Mouse (Mus musculus) CD8-positive naive resting alpha-beta T cell, adult 57 days (primary cell): ENCODE measurements around the gene Ints1. TPM values are rescaled to one million over a fixed set of nuclear protein-coding genes. Genes with fewer than 3 reads are reported as not detected.

Source experiments
- total RNA-seq: library from RNA; stranded (reverse); gene quantifications from one replicate; pipeline ENCODE4 v1.2.4, GENCODE M21; 2023

Ints1 gene
- 115 TPM for total RNA-seq

DNA sequence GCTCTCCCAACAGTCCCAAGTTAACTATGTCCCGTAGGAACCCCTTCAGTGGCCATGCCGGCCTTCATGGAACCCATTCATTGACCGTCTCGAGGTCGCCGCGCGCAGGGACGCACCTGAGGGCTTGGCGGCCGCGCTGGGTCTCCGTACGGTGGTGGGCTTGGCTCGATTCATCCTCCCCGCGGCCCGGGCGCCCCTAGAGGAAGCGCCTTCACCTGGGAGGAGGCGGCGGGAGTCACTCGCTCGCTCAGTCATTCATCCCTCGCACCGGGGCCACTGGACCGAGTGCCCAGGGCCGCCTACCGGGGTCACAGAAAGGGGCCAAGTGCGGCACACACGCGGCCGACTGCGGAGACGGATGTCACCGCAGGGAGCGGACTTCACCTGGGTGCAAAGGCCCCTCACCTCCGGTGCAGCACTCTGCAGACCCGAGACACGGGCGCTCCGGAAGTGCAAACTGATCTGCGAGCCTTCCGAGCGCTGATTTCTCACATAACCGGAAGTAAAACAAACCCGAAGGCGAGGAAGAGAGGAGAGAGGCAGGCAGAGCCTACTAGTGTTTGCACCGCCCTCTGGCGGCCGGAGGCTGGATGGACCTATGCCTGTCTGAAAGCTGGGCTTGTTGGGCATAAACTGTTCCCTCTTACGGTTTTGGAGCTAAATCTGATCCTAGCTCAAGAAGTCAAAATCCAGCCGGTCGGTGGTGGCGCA, at the start of gene Ints1:
Gene Ints1, minus strand, starts transcription at position 459 of the 711 bp plus-strand sequence.

DNA sequence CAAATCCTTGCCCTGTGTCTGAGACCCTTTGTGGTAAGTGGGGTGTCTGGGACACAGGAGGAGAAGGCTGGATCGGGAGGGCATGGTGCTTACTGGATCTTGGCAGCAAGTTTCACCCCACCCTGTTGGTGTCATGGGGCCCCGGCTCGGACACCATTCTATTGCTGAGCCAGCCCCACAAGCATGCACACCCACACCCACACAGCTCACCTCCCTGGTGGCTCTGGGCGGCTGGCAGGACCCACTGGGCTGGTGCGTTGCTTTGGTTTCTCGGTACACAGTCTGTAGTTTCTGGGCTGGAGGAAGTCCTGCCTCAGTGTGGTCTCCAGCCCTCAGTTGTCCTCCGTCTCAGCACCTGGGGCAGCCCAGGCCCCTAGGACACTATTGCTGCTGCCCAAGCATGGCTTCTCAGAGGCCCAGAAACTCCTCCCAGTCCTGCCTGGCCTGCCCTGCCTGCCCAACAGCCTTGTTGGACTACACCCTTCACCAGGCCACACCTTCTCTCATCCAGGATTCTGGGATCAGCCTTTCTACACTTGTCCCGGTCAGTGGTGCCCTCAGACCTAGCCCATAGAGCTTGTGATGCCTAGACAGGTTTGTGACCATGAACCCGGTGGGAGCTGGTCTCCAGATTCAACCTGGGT, 44.2 kb upstream of the Ints1 start, which contains the start of gene Tmem184a:
Gene Tmem184a, minus strand, starts transcription at position 380 of the 644 bp plus-strand sequence.

DNA sequence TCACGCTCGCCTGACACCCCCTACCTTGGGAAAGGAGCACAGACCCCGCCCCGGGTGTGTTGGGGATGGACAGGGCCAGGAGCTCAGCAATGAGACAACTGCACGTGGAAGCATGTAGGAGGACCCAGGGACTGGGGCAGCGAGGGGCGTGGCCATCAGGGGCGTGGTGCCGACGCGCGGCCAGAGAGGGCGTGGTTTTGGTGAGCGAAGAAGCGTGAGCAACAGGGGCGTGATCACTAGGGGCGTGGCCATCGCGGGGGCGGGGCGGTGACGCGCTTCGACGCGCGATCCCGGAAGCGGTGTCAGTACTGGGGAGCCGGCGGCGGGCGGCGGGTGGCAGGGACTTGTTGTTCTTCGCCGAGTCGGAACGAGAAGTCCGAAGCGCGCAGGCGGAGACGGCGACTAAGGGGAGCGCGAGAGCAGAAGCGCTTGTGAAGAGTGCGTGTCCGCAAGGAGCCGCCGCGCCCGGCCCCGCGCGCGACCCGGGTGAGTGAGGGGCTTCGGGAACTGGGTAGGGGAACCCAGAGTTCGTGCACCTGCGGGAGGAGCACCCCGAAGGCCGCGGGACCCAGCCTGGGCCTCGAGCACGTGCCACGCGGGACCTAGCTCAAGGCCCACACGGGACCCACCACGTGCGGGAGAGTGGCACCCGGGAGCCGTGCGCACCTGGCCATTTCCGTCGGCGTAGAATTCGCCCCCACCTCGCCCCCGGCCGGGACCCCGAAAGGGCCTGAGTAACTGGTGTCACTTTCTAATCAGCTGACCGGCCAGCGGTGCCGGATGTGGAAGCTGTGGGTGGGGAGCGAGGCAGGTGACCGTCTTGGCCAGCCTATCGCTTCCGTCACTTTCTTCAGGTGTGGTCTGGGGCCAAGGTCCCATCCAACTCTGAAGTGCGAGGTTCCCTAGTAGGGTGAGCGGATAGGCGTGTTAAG, 16.0 kb upstream of the Ints1 start, which contains the start of gene Mafk:
Gene Mafk, plus strand, starts transcription at position 287 of the 932 bp plus-strand sequence.

DNA sequence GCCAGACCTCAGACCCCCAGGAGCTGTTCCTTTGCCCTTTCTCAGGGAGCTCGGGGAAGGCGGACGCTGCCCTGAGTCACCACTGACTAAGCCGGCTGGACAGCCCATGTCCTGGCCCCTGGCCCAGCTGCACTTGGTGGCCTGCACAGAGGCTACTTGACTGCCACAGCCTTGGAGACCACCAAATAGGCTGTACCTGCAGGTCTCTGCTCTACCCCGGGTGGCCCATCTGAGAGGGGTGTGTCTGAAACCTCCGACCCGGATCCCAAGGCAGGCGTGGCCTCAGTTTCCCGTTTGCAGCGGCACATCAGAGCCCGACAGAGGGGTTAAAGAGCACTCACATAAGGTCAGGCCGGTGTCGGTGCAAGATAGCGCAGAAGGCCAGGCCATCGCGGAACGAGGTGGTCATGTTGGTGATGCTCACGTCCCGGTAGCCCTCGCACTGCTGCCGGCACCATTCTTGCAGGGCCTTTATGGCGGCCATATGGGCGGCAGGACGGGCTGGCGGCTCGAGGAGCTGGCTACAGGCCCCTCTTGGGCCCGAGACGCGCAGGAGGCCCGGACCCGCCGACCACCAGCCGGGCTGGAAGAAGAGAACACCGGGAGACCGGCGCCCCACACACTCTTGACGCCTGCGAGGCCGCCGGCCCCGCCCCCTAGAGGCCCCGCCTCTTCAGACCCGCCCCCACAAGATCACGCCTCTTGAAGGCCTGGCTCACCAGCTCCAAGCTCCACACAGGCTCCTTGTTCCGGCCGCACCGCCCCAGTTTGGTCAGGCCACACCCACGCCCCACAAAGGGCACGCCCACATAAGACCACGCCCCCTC, 39.6 kb downstream of the Ints1 start, which contains the start of gene Micall2:
Gene Micall2, minus strand, starts transcription at position 660 of the 827 bp plus-strand sequence.

Other genes starting within 250 kb of the Ints1 start
- not detected for gene Uncx, start 232.2 kb downstream of the Ints1 start, total RNA-seq
- gene Micall2, start 39.3 kb downstream of the Ints1 start, total RNA-seq = not detected
- 148 TPM for gene Mafk, start 15.8 kb upstream of the Ints1 start, total RNA-seq
- gene Tmem184a, start 44.2 kb upstream of the Ints1 start, total RNA-seq = not detected
- not detected for gene Gm26938, start 50.7 kb upstream of the Ints1 start, total RNA-seq
- gene Psmg3, start 51.2 kb upstream of the Ints1 start, total RNA-seq = 15.1 TPM
- gene Elfn1, start 132.3 kb upstream of the Ints1 start, total RNA-seq = not detected